Mouse (Mus musculus): ENCODE measurements at regions not wholly inside any gene's neighbourhood (a gene's known extent, or its start where the extent isn't known, plus 50 kb on each side); places are given as distances from the start of the nearest gene placed in this dataset.

DNA sequence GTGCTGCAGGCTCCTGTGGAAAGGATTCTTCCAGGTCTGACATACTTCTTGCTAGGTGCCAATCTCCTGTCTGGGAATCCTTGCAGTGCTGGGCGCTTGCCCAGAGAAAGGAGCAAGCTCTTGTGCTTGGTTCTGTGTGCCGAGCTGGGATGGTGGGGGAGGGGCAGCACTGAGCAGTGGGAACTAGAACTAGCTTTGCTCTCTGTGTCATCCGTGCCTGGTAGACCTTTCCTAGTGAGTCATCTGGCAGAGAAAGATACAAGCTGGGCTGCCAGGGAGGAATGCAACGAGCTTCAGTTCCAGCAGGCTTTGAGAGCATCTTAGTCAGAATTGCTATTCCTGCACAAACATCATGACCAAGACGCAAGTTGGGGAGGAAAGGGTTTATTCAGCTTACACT is 108.6 kb downstream of the 1810013L24Rik start:
- TF ChIP-seq CTCF (IDR thresholded peaks at IDR 0.05; ENCODE audit: low read depth, low read length) (no peak), GATA1 (IDR thresholded peaks at IDR 0.05; ENCODE audit: borderline replicate concordance, low read length) (no peak), TAL1 (conservative IDR thresholded peaks at IDR 0.05; ENCODE audit: low read depth, low read length) (no peak)
